Mouse (Mus musculus) urinary bladder, adult 18-20 months (tissue): ENCODE measurements around the gene Fbxo17.
A peak's percentile ranks its signal among the peaks of the same experiment; 100 is the strongest.
"Not testable (repeated sequence)": the region's sequence is repeated elsewhere in the genome, so short reads cannot be mapped to it uniquely, and the experiment has no call there.

Source experiments
- DNase-seq, 2 experiments: peaks; one replicate each; pipeline ENCODE4 v3.0.0; 2022; ENCODE audit warnings: low spot score in 2 of 2, mixed read lengths in 2 of 2

The Fbxo17 gene

DNA sequence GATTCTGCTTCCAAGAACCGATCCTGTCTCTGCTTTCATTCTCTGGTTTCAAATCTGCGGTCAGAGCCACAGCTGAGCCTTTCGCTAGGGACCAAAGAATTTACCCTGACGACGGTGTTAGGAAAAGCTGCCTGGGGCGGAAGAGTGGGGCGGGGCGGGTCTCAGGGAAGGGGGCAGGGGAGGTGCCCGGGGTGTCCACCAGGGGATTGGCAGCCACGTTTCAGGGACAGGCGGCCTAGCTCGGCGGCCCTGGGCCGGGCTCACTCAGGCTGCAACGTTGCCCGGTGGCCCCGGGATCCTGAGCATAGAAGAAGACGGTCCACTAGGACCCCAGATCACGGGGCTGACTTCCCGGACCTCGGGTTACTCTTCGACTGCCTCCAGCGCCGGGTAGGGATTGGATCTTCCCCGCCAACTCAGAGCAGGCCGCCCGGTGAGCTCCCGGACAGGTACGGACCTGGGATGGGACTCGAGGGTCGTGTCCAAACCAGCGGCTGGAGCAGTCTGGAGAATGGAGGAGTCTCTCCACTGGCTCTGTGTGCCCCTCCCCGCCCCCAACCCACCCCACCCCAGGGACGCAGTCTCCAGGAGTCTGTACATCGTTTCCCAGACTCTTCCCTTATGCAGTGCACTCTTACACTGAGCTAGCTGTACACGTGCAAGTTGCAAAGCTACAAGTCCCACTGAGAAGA, at the start of gene Fbxo17:
Gene Fbxo17, plus strand, starts transcription at position 215 of the 692 bp plus-strand sequence.
- peak; percentile 28 to 62 for DNase-seq

DNA sequence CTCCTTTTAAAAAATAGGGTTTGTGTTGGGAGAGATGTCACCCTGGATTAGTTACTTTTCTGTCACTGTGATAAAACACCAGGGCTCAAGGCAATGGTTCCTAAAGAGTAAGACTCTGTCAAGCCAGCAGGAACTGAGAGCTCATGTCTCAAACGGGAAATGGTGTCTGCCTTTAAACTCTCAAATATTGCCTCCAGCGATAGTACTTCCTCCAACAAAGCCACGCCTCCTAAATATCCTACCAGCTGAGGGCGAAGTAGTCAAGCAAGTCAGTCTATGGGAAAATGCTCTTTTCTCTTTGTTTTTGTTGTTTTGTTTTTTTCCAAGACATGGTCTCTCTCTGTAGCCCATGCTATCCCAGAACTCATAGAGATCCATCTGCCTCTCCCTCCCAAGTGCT, 45.4 kb upstream of the Fbxo17 start:
- DNase-seq, result no peak

DNA sequence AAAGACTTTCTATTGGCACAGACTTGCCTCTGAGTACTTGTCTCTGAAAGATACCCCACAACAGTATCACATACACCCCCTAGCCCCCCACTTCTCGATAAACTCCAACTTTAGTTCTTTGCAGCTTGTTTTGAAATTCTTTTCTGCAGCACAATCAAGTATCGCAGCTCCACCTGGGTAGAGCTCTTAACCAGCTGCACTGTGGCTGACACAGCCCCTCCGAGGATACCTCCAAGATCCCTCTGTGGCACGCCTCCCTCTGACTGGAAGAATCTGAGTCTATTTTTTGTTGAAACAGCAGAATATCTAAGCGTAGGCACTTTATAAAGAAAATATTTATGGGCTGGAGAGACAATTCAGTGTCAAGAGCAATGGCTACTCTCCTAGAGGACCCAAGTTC, 44.3 kb upstream of the Fbxo17 start:
- no peak for DNase-seq

DNA sequence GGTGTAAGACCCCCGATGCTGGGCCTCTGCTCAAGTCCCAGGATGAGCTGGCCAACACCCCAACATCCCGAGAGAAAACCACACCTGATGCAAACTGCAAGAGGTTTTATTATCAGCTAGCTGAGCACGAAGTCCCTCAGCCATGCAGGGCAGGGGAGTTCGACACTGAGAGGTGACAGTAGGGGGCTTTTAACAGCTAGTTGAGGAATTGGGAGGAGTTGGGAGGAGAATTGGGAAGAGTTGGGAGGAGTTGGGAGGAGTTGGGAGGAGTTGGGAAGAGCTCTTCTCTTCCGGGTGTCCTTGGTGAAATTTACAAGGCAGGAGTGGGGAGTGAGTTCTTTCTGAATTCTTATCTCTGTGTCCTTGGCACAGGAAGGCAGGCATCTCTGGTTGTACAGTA, 43.8 kb upstream of the Fbxo17 start:
- not testable (repeated sequence) for DNase-seq

DNA sequence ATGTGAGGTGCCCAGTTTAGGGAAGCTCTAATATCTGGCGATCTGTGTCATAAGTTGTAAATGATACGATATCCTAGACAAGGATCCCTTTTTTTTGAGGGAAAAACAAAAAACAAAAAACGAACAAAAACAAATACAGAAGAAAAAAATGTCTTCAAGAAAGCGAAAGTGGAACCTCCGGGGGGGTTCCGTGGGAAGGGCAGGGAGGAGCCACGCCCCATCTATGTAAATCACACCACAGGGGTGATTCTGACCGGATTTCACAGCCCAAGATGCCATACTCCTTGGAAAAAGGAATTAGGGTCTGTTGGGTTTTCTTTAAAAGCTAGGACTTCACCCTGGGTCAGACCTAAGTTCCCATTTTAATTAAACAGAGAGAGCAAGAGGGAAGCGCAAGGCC, 41.6 kb upstream of the Fbxo17 start:
- DNase-seq, result no peak

DNA sequence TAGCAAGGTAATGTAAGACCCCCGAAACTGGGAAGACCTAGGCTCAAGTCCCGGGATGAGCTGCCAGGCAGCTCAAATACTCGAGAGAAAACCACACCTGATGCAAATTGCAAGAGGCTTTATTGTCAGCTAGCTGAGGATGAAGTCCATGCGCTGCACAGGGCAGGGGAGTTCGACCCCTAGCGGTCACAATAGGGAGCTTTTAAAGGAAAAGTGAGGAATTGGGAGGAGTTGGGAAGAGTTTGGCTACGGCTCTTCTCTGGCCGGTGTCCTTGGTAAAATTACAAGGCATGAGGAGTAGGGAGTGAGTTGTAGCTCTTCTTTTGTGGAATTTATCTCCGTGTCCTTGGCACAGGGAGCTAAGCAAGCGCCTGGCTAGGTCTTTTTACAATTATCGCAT, 40.9 kb upstream of the Fbxo17 start:
- DNase-seq, result no peak

DNA sequence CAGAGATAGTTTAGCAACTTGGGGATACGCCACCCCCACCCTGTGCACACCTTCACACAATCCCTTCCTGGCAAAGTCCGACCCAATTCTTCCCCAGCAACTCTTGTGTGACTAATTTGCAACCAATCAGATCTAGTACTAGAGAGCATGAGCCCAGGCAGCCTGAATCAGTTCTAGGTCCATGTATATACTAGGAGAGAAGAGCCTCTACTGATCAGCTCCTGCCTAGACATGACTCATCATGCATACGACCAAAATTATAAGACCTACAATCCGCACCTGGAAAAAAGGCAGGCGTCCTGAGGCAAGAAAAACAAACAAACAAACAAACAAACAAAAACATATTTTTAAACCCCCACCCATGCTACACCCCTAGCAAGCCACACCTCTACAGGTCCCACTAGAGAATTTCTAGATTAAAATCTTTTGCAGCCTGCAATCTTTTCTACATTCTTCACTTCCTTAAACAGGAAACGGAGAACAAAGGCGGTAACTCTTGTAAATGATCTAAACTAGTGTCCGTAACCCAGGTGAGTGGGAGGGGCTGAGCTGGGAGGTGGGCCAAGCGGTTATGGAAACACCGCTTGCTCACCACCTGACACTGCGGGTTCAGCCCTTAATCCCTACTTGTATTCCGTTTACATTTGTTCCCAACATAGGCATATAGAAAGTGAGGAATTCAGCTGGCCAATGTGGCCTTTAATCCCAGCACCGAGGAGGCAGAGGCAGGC, 39.6 kb upstream of the Fbxo17 start:
- DNase-seq, result no peak

DNA sequence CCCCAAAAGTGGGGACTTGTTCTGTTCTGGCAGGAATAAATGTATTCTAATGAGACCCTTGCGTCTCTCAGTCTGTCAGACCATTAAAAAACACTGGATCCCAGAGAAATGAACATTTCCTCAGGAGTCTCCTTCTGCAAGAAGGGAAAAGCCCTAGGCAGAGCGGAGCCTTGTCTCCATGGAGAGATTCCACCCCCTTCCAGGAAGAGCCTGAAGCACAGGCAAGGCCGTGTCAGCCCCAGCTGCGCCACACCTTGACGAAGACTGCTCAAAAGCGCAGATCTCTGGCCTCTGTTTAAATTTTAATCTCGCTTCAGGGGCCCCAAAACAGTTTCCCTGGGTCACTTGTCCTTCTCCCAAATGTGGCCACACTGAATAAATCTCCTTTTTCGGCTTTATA, 39.0 kb upstream of the Fbxo17 start:
- DNase-seq, result no peak

DNA sequence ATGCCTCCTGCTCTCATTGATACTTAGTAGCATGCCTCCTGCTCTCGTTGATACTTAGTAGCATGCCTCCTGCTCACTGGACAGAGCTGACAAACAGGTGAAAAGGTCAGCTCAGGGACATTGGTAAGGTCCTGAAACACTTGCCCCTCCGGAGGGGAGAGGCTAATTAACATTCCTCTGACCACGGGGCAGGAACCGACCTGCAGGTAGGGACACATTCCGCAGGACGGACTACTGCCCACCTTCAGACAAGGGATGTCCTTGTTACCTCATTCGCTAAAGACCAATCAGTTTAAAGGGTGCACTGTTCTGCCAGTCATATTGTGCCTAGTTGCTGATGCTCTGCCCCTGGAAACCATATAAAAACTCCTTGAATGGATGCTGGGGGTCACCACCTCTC, 25.5 kb upstream of the Fbxo17 start:
- no peak for DNase-seq

DNA sequence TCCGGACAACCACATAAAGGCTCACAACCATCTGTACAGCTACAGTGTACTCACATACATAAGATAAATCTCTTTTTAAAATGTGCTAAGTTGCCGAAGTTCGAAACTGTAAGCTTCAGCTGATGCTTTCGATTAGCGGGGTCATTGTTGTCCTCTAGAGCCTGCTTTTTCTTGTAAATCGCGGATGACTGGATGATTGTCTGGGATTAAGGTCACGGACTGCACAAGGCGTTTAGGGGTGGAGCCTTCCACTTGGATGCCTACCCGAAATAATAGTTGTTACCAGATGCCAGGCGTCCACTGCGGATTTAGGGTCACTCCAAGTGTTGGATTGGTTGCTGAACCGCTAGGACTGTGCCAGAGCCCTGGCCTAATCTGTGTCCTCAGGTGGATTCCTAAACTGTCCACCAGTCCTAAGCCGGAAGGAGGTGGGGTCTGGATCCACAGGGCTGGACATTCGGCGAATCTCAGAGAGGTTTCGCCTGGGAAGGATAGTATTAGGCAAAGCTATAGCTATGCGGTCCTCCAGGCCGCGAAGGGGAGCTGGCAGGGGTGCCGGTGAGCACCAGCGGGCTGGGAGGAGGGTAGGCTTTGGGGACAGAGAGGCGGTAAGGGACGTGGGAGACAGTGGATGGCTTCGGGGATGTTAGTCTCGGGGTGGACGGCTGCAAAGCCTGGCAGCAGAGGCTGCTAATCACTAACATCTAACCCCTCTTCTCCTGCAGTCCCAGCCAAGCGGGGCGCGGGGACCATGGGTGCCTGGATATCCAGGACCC, 23.9 kb upstream of the Fbxo17 start, which contains the start of gene Fbxo27:
Gene Fbxo27, plus strand, starts transcription at position 305 of the 776 bp plus-strand sequence.
- DNase-seq, result peak in 1 of 2 experiments; percentile 27

DNA sequence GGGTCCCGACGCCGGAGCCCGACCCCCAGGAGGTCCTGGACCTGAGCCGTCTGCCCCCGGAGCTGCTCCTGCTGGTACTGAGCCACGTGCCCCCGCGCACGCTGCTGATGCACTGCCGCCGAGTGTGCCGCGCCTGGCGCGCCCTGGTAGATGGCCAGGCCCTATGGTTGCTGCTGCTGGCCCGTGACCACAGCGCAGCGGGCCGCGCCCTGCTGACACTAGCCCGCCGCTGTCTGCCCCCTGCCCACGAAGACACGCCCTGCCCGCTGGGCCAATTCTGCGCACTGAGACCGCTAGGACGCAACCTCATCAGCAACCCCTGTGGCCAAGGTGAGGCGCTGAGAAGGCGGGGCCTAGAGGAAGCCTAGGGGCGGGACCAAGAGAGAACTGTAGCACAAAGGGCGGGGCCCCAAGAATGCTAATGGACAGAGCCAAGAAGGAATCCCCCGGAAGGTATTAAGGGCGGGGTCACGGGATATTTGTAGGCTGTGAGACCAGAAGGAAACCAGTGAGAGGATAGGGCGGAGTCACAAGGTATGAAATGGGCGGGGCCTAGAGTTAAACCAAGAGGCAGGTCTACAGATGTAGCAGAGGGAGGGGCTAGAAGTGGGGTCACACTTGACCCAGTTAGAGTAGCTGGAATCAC, 23.2 kb upstream of the Fbxo17 start:
- DNase-seq, result peak; percentile 68 to 69

DNA sequence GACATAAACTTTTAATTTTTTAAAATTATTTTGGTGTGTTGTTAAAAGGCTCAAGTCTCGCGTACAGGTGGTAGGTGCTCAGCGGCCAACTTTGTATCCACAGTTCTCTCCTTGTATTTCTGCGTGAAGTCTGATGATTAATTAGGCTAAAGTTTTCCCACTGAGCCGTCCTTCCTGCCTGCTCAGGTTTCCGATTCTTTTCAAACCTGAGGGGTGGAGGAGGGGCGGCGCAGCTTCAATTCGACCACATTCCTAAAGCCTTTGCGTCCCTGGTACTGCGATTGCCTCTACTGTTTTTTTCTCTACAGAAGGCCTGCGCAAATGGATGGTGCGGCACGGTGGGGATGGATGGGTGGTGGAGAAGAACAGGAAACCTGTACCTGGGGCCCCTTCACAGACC, 22.2 kb upstream of the Fbxo17 start:
- DNase-seq, result peak in 1 of 2 experiments; percentile 24

DNA sequence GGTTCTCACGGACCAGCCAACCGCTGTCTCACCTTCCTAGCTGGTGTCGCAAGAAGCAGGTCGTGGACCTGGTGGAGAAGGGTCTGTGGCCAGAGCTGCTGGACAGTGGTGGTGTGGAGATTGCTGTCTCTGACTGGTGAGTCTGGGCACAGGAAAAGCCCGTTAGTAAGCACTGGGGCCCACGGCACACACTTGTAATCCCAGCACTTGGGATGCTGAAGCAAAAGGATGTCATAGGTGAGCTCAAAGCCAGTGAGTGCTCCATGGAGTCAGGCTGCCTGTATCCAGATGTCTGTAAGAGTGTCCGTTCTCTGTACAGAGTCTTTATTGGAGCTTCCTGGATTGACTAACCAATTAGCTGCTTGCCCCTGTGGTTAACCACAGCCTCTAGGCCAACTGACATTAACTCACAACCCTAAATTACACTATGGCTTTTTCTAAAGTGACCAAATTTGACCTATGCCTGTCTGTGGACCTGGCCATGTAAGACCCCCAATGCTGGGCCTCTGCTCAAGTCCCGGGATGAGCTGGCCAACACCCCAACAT, 21.6 kb upstream of the Fbxo17 start:
- DNase-seq, result no peak

DNA sequence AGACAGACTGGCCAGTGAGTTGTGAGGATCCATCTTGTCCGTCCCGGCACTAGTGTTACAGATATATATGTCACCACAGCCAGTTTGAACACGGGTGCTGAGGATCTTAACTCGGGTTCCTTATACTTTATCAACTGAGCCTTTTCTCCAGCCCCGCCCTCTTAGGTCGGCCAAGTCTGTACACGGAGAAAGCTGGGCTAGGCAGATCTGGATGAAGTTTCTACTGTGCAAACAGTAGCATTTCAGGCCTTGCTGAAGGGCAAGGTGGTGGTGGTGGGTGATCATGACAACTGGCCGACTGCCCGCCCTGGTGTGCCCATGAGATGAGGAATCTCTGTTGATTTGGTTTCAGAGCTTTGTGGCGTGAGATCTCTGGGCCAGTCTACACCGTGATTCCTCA, 19.3 kb upstream of the Fbxo17 start:
- DNase-seq, result no peak

DNA sequence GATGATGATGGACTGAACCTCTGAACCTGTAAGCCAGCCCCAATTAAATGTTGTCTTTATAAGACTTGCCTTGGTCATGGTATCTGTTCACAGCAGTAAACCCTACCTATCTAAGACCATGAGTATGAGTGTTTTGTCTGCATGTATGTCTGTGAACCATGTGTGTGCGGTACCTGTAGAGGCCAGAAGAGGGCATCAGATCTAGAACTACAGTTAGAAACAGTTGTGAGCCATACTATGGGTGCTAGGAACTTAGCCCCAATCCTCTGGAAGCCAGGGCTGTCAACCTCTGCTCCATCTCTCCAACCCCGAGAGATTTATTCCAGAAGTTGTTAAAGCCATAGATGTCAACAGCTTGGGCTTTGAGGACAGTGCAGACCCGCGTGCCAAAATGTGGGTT, 16.3 kb upstream of the Fbxo17 start:
- no peak for DNase-seq

DNA sequence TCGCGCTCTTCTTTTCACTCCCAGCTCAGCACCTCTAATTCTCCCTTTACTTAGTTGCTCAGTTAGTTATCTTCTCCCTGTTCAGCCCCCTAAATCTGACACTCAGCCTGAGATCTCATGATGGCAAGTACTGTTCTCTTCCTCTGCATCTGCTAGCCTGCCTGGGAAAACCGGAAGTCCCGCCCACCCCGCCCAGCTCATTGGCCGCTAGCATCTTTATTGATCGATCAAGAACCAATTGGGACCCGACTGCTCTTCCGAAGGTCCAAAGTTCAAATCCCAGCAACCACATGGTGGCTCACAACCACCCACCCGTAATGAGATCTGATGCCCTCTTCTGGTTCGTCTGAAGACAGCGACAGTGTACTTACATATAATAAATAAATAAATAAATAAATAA, 15.3 kb upstream of the Fbxo17 start:
- DNase-seq, result not testable (repeated sequence)

DNA sequence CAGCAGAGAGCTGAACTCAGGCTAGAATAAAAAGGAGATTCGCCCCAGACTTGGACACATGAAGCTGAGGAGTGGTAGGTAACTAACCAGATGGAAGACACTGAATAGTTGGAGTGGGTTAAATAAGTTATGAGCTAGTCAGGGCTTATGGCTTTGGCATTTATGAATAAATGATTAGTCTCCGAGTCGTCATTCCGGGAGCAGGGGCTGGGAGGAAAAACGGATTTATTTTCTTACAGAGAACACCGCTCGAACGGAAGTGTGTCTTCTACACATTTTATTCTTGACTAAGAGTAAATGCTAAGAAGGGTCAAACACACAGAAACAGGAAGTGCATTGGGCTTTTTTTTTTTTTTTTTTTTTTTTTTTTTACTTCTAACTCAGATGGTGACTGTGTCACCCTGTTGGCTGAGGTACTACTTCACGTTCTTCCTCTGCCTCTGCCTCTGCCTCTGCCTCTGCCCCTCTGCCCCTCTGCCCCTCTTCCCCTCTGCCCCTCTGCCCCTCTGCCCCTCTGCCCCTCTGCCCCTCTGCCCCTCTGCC, 13.9 kb upstream of the Fbxo17 start:
- no peak for DNase-seq

DNA sequence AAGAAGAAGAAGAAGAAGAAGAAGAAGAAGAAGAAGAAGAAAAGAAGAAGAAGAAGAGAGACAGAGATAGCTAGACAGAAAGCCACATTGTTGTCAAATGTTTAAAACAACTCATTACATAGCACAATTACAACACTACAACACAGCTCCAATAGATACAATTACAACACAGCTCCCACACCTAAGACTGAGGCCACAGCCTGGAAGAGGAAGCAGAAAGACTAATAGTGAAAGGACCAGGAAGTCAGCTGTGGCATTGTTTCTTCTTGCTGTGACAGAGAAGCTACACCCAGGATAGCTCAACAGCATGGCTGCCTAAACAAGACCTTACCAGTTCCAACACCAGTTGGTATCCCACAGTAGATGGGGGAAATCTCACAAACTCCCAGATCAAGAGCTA, 7.2 kb upstream of the Fbxo17 start:
- DNase-seq, result no peak

DNA sequence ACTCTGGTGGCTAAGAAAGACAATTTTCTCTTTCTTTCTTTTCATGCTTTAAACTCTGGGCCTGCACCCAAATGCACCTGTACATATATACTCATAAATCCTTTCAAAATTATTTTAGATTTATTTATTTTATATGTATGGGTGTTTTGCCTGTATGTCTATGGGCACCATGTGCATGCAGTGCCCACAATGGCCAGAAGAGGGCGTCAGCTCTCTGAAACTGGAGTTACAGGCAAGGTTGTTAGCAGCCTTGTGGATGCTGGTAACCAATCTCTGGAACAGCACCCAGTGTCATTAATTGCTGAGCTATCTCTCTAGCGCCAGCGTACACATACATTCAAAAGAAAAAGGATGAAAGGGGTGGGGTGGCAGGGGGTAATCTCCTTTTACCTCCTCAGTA, 5.6 kb upstream of the Fbxo17 start:
- DNase-seq, result no peak

DNA sequence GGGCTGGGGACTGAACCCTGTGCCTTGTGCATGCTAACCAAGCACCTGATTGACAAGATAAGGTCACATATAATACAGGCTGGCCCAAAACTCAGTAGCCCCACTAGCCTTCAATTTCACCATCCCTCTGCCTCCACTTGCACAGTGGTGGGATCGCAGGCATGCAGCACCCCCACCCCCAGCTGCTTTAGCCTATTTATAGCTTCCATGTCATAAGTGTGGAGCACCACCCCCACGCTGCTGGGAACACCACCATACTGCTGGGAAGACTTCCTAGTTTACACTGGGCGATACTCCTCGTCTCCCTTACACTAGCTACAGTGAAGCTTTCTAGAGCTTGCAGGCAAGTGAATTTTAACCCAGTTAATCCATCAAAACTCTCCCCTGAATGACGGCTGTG, 1.9 kb upstream of the Fbxo17 start:
- DNase-seq, result no peak

DNA sequence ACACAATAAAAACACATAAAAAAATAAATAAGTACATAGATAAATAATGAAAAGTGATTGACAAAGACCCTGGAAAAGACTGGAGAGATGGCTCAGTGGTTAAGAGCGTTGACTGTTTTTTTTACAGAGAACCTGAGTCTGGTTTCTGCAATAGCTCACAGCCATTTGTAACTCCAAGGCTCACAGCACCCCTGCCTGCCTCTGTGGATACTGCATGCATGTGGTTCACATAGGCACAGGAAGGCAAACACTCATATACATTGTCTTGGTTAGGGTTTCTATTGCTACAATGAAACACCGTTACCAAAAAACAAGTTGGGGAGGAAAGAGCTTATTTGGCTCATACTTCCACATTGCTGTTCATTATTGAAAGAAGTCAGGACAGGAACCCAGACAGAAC, 1.0 kb upstream of the Fbxo17 start:
- DNase-seq, result no peak

DNA sequence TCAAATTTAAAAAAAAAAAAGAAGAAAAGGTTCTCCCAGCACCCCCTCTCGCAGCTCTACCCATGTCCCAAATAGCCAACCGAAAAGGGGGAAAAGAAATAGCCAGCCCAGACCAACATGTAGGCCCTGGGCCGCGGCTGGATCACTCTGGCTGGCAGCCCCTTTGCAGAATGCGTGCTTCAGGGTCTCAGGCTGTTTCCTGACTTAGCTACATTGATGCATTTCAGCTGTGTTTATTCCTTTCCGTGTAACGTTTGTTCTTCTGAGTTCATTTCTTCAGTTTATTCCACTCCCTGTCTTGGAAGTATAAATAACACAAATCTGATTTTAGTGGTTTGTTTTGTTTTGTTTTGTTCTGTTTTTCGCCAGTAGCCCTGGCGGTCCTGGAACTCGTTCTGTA, 1.1 kb downstream of the Fbxo17 start:
- DNase-seq, result no peak
